Mouse (Mus musculus): ENCODE measurements around the gene Ddx10. TPM values are rescaled to one million over a fixed set of nuclear protein-coding genes. Genes with fewer than 3 reads are reported as not detected.

Ddx10 gene
- 1.1 and 2.0 TPM in 2 replicates for polyA plus RNA-seq (2012; rRNA removed)

DNA sequence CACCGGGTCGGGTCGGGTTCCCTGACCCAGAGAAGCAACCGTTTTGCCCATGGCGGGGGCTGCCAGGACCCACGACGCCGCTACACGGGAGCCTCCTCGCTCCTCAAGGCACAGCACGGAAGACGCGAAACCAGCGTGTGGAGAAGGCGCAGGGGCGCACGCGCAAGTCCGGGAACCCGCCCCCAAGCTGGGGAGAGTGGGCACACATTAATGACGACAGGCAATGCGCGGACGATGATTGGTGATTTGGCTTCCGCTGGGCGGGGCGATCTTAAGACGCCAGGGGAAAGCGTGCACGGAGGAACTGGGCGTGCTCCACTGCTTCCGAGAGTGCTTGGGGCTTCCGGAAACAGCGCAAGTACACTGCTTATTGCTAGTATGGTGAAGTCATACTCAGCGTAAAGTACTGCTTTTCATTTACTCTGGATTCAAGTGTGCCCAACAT is at the start of gene Ddx10:
TSS of gene Ddx10 (minus strand) at position 101 of the 445 bp plus-strand sequence.
- Histone ChIP-seq H3K4me1 (ENCODE audit: control insufficient read depth, insufficient read depth, low read length) (peaks cover 2% of the 10 kb centered on the region; the same call in 1 of the 2 replicates), H3K4me3 (replicated peaks; ENCODE audit: extremely low read depth, low read depth, low read length) (peak within 1 kb of the TSS; percentile 88)
- DNase-seq: peak; percentile 98
- TF ChIP-seq POLR2A (IDR thresholded peaks at IDR 0.05; ENCODE audit: borderline replicate concordance, extremely low read depth, low read depth, low read length) (peak; percentile 63; the same call in 1 of the 2 replicates), CTCF (IDR thresholded peaks at IDR 0.05; ENCODE audit: insufficient read depth, low read length) (no peak)
- WGBS: under 1% methylated on average over 35 of the region's 35 CpGs

GRCm38 (mm10) chr9:53292833-53293232 is 45.0 kb upstream of the Ddx10 start:
- Histone ChIP-seq H3K4me1 (ENCODE audit: control insufficient read depth, insufficient read depth, low read length) (no peaks in the 10 kb centered on the region), H3K4me3 (replicated peaks; ENCODE audit: extremely low read depth, low read depth, low read length) (no peak overlapping the region)
- DNase-seq: no peak
- no peak for TF ChIP-seq POLR2A (IDR thresholded peaks at IDR 0.05; ENCODE audit: borderline replicate concordance, extremely low read depth, low read depth, low read length)
- no peak for TF ChIP-seq CTCF (IDR thresholded peaks at IDR 0.05; ENCODE audit: insufficient read depth, low read length)

DNA sequence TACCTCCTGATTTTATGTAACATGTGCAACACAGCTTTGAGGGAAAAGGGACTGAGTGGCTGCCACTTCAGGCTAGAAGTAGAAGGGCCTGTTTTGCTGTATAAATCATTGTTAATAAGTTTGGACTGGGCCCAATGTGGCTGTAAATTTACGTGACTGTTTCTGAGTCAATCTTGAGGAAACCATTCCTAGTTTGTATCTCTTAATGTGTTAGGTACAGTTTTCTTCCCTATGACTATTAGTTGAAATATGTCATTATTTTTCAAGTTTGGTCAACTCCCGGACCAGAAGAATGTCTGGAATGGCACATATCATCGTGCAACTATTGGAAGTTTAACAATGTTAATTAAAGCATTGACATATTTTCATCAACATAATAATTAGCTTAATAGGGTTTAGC is 42.2 kb upstream of the Ddx10 start:
- Histone ChIP-seq H3K4me1 (ENCODE audit: control insufficient read depth, insufficient read depth, low read length) (no peaks in the 10 kb centered on the region), H3K4me3 (replicated peaks; ENCODE audit: extremely low read depth, low read depth, low read length) (no peak overlapping the region)
- TF ChIP-seq POLR2A (IDR thresholded peaks at IDR 0.05; ENCODE audit: borderline replicate concordance, extremely low read depth, low read depth, low read length) (no peak), CTCF (IDR thresholded peaks at IDR 0.05; ENCODE audit: insufficient read depth, low read length) (no peak)
- WGBS: 45% methylated on average over 3 of the region's 3 CpGs
- no peak for DNase-seq

GRCm38 (mm10) chr9:53286793-53287192 is 38.9 kb upstream of the Ddx10 start:
- TF ChIP-seq POLR2A (IDR thresholded peaks at IDR 0.05; ENCODE audit: borderline replicate concordance, extremely low read depth, low read depth, low read length): no peak
- TF ChIP-seq CTCF (IDR thresholded peaks at IDR 0.05; ENCODE audit: insufficient read depth, low read length): no peak
- no peak overlapping the region for H3K4me3 ChIP-seq (replicated peaks; ENCODE audit: extremely low read depth, low read depth, low read length)
- H3K4me1 ChIP-seq (ENCODE audit: control insufficient read depth, insufficient read depth, low read length): no peaks in the 10 kb centered on the region
- WGBS: 70% methylated on average over 6 of the region's 6 CpGs
- no peak for DNase-seq

DNA sequence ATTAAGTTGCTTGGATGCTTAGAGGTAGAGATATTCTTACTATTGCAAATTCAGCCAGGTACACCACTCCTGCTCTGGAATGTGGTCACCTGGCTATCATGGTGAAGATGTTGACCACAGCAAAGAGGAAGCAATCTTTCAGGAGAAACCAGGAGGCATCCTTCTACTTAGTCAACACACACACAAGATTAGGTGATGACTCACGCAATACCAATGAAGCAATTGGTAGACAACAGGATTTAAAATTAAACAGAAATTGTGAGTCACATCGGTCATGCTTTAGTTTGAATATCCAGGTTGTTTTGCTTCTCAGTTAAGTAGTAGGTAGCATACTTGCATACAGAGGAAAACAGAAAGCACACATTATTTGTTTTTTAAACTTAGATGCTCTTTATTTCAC is 31.1 kb upstream of the Ddx10 start:
- Histone ChIP-seq H3K4me3 (replicated peaks; ENCODE audit: extremely low read depth, low read depth, low read length) (no peak overlapping the region), H3K4me1 (ENCODE audit: control insufficient read depth, insufficient read depth, low read length) (no peaks in the 10 kb centered on the region)
- TF ChIP-seq POLR2A (IDR thresholded peaks at IDR 0.05; ENCODE audit: borderline replicate concordance, extremely low read depth, low read depth, low read length): no peak
- TF ChIP-seq CTCF (IDR thresholded peaks at IDR 0.05; ENCODE audit: insufficient read depth, low read length): no peak
- 78% methylated on average over 2 of the region's 2 CpGs for WGBS
- DNase-seq: no peak

DNA sequence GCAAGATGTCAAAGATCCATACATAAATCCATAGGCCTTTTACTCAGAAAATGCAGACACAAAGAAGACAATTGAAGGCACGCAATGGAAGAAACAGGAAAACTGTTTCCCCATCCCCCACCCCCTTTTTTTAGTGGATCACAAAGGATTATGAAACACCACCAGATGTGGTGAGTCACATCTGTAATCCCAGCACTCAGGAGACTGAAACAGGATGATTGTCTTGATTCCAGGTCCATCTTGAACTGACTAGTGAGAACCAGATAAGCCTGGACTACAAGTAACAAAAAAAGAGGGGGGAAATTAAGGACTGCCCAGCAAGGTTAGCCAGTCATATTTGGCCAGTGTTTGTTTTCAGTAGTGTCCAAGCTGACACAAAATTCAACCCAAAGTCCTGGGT is 28.5 kb upstream of the Ddx10 start:
- DNase-seq: no peak
- WGBS: 77% methylated on average over 1 of the region's 1 CpGs
- Histone ChIP-seq H3K4me1 (ENCODE audit: control insufficient read depth, insufficient read depth, low read length) (no peaks in the 10 kb centered on the region), H3K4me3 (replicated peaks; ENCODE audit: extremely low read depth, low read depth, low read length) (no peak overlapping the region)
- TF ChIP-seq POLR2A (IDR thresholded peaks at IDR 0.05; ENCODE audit: borderline replicate concordance, extremely low read depth, low read depth, low read length) (no peak), CTCF (IDR thresholded peaks at IDR 0.05; ENCODE audit: insufficient read depth, low read length) (no peak)

DNA sequence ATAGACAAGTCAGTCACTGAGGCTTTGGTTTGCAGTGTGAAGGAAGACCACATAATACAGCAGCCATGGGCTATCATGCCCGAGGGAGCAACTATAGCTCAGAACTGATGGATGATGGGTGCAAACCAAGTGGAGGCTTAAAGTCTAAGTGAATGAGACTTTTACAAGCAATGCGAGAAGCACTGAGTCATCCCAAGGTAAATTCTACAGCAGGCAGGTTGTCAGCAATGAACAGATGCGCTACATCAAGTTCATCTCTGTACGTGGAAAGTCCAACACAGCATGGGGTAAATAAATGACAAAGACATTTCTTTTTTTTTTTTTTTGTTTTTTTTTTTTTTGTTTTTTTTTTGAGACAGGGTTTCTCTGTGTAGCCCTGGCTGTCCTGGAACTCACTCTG is 24.9 kb upstream of the Ddx10 start:
- WGBS: 86% methylated on average over 4 of the region's 4 CpGs
- H3K4me1 ChIP-seq (ENCODE audit: control insufficient read depth, insufficient read depth, low read length): peaks cover 3% of the 10 kb centered on the region; the same call in 1 of the 2 replicates
- no peak for DNase-seq
- H3K4me3 ChIP-seq (replicated peaks; ENCODE audit: extremely low read depth, low read depth, low read length): no peak overlapping the region
- no peak for TF ChIP-seq CTCF (IDR thresholded peaks at IDR 0.05; ENCODE audit: insufficient read depth, low read length)

DNA sequence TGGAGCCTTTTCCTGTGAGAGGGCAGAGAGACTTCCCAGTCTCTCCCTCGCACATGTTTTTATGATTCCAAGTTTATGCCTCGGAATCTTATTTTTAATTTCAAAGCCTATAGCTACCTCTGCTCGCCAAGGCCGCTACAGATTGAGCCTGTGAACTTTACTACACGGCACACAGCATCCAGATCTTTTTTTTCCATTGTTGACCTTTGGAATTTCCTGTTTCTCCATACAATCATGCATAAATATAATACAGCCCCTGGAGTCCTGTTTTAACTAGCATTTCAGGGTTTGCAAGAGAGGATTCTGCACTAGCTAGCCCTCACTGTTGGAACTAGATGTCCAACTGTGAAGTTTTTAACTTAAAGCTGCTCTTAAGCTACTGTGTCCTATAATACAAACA is 24.4 kb upstream of the Ddx10 start:
- DNase-seq: no peak
- WGBS: 36% methylated on average over 5 of the region's 5 CpGs
- TF ChIP-seq POLR2A (IDR thresholded peaks at IDR 0.05; ENCODE audit: borderline replicate concordance, extremely low read depth, low read depth, low read length) (no peak), CTCF (IDR thresholded peaks at IDR 0.05; ENCODE audit: insufficient read depth, low read length) (no peak)
- H3K4me1 ChIP-seq (ENCODE audit: control insufficient read depth, insufficient read depth, low read length): peaks cover 3% of the 10 kb centered on the region; the same call in 1 of the 2 replicates
- no peak overlapping the region for H3K4me3 ChIP-seq (replicated peaks; ENCODE audit: extremely low read depth, low read depth, low read length)

GRCm38 (mm10) chr9:53271281-53272022 is 23.6 kb upstream of the Ddx10 start:
- TF ChIP-seq CTCF (IDR thresholded peaks at IDR 0.05; ENCODE audit: insufficient read depth, low read length): no peak
- no peak for TF ChIP-seq POLR2A (IDR thresholded peaks at IDR 0.05; ENCODE audit: borderline replicate concordance, extremely low read depth, low read depth, low read length)
- H3K4me1 ChIP-seq (ENCODE audit: control insufficient read depth, insufficient read depth, low read length): peaks cover 3% of the 10 kb centered on the region; the same call in 1 of the 2 replicates
- H3K4me3 ChIP-seq (replicated peaks; ENCODE audit: extremely low read depth, low read depth, low read length): no peak overlapping the region
- 55% methylated on average over 5 of the region's 5 CpGs for WGBS
- DNase-seq: no peak

- Histone ChIP-seq H3K4me1 (ENCODE audit: control insufficient read depth, insufficient read depth, low read length) (peaks cover 3% of the 10 kb centered on the region; the same call in 1 of the 2 replicates), H3K4me3 (replicated peaks; ENCODE audit: extremely low read depth, low read depth, low read length) (no peak overlapping the region)
- WGBS: 66% methylated on average over 5 of the region's 5 CpGs
- TF ChIP-seq CTCF (IDR thresholded peaks at IDR 0.05; ENCODE audit: insufficient read depth, low read length): no peak
- no peak for TF ChIP-seq POLR2A (IDR thresholded peaks at IDR 0.05; ENCODE audit: borderline replicate concordance, extremely low read depth, low read depth, low read length)
- no peak for DNase-seq
Measured at GRCm38 (mm10) chr9:53269466-53269755, 21.6 kb upstream of the Ddx10 start.

Measured in lung, adult 2 months (tissue).